In the genomic region with DNA sequence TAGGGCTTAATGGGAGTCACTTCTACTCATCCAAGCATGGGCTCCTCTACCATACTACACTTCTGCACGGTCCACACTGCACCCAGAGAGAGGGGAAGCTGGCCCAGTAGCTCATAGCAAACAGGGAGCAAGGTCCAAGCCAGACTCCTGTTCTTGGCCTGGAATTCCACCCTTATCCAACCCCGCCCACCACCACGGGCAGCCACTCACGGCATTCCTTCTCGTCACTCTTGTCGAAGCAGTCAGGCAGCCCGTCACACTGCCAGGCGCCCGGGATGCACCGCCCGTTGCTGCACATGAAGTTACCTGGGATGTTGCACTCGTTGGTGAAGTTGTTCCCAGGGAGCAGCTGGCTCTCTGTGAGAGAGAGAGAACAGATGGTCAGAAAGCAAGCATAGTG, we compare ENCODE assay signal across 9 mouse cellular contexts.
A peak's percentile ranks its signal among the peaks of the same experiment; 100 is the strongest.
DNase-seq lines count a peak whose midpoint lies in the region; ATAC-seq and TF ChIP-seq lines count a peak whose summit lies in the region.
"Had no signal": no experiment of that assay in that cellular context is flagged by ENCODE, and none has a peak within 500 bp of the region (broad histone marks: within the 10 kb centered on the region; RNA-seq: fewer than 3 reads in every experiment).

No protein-coding gene starts in this region.

- no peak overlapping the region for H3K9ac ChIP-seq in liver, postnatal 0 days (replicated peaks)
- H3K9ac ChIP-seq in hindbrain, embryonic 12.5 days: no peak overlapping the region
- H3K9ac ChIP-seq: limb, embryonic 15.5 days; neural tube, embryonic 13.5 days had no signal

- no peaks in the 10 kb centered on the region for H3K36me3 ChIP-seq in megakaryocyte, embryonic 14.5 days (replicated peaks; ENCODE audit: low read length)
- no peaks in the 10 kb centered on the region for H3K36me3 ChIP-seq in liver, postnatal 0 days (replicated peaks; ENCODE audit: insufficient read depth, low read length)
- H3K36me3 ChIP-seq in hindbrain, embryonic 12.5 days: peaks cover 10% of the 10 kb centered on the region
- H3K36me3 ChIP-seq: neural tube, embryonic 13.5 days had no signal

- peak overlapping the region; percentile 40; the same call in 1 of the 2 replicates for H3K27ac ChIP-seq in liver, postnatal 0 days (ENCODE audit: low read depth)
- no peak overlapping the region for H3K27ac ChIP-seq in hindbrain, embryonic 12.5 days
- H3K27ac ChIP-seq: neural tube, embryonic 13.5 days had no signal

- no peak for TF ChIP-seq CTCF in liver, postnatal 0 days (IDR thresholded peaks at IDR 0.05; ENCODE audit: low read depth)

- WGBS in liver, postnatal 0 days (ENCODE audit: insufficient replicate concordance): 70% methylated on average over 12 of the region's 12 CpGs
- WGBS in hindbrain, embryonic 12.5 days: 67% methylated on average over 12 of the region's 12 CpGs

- H3K27me3 ChIP-seq in megakaryocyte, embryonic 14.5 days (replicated peaks): peaks cover 5% of the 10 kb centered on the region
- no peaks in the 10 kb centered on the region for H3K27me3 ChIP-seq in liver, postnatal 0 days (ENCODE audit: insufficient read depth, low read length)
- H3K27me3 ChIP-seq in hindbrain, embryonic 12.5 days: no peaks in the 10 kb centered on the region
- H3K27me3 ChIP-seq: limb, embryonic 15.5 days; neural tube, embryonic 13.5 days had no signal

- H3K9me3 ChIP-seq in megakaryocyte, embryonic 14.5 days: no peaks in the 10 kb centered on the region
- no peaks in the 10 kb centered on the region for H3K9me3 ChIP-seq in liver, postnatal 0 days (ENCODE audit: low read length)
- no peaks in the 10 kb centered on the region for H3K9me3 ChIP-seq in hindbrain, embryonic 12.5 days (replicated peaks)
- H3K9me3 ChIP-seq: limb, embryonic 15.5 days; neural tube, embryonic 13.5 days had no signal

- no peaks in the 10 kb centered on the region for H3K4me1 ChIP-seq in megakaryocyte, embryonic 14.5 days
- H3K4me1 ChIP-seq in liver, postnatal 0 days (ENCODE audit: insufficient read depth): 0 out of 2 replicates have a peak, but pooled peaks cover 4% of the 10 kb centered on the region
- peaks cover 38% of the 10 kb centered on the region for H3K4me1 ChIP-seq in hindbrain, embryonic 12.5 days

- no peak for ATAC-seq in megakaryocyte, adult 5-6 weeks (ENCODE audit: poor library complexity, severe bottlenecking)
- ATAC-seq in liver, postnatal 0 days: peak; percentile 86
- no peak for ATAC-seq in hindbrain, embryonic 12.5 days (ENCODE audit: low FRiP score)

- H3K4me3 ChIP-seq in megakaryocyte, embryonic 14.5 days (replicated peaks): peak overlapping the region; percentile 1
- no peak overlapping the region for H3K4me3 ChIP-seq in liver, postnatal 0 days (ENCODE audit: low read depth, low read length)
- no peak overlapping the region for H3K4me3 ChIP-seq in hindbrain, embryonic 12.5 days
- H3K4me3 ChIP-seq: limb, embryonic 15.5 days; neural tube, embryonic 13.5 days had no signal

- peak; percentile 90 for DNase-seq in kidney, adult 8-10 months
- peak; percentile 67 for DNase-seq in liver, postnatal 0 days
- no peak for DNase-seq in gastrocnemius, postnatal 4 days (ENCODE audit: low spot score in 2 of 2)
- DNase-seq in thymus, postnatal 14 days: no peak

- TF ChIP-seq EP300 in liver, postnatal 0 days (IDR thresholded peaks at IDR 0.05; ENCODE audit: low read depth): no peak

- peak overlapping the region; percentile 32; the same call in 1 of the 2 replicates for H3K4me2 ChIP-seq in liver, postnatal 0 days (ENCODE audit: low read depth, low read length)
- no peak overlapping the region for H3K4me2 ChIP-seq in hindbrain, embryonic 12.5 days (replicated peaks)
- H3K4me2 ChIP-seq: limb, embryonic 15.5 days; neural tube, embryonic 13.5 days had no signal

Comparison
In these comparisons a context has a peak if more than half of its experiments do, and no peak if none do; other contexts are left out.
1. DNase-seq: peak in kidney, adult 8-10 months (2 of 2) and liver, postnatal 0 days (single experiment); none in gastrocnemius, postnatal 4 days (0 of 2) and thymus, postnatal 14 days (single experiment).